In genomic region chr2:34753811-34754550, GRCm38 (mm10) we compare ENCODE assay signal across 8 mouse cellular contexts. TPM values are rescaled to one million over a fixed set of nuclear protein-coding genes. Genes with fewer than 3 reads are reported as not detected.
DNase-seq lines count a peak whose midpoint lies in the region; ATAC-seq and TF ChIP-seq lines count a peak whose summit lies in the region.

No protein-coding gene starts in this region.

- H3K9me3 ChIP-seq in hindbrain, embryonic 15.5 days = no peaks in the 10 kb centered on the region

- H3K9ac ChIP-seq in hindbrain, embryonic 15.5 days = peak overlapping the region; percentile 98

- peak; percentile 93 for ATAC-seq in hindbrain, embryonic 15.5 days (ENCODE audit: low FRiP score, low read depth)

- no peak; the same call in 1 of the 2 replicates for TF ChIP-seq CTCF in left cerebral cortex, adult 2 months (IDR thresholded peaks at IDR 0.05)

- H3K27ac ChIP-seq in hindbrain, embryonic 15.5 days (replicated peaks) = peak overlapping the region; percentile 96
- H3K27ac ChIP-seq in left cerebral cortex, adult 2 months = peak overlapping the region; percentile 91
- peak overlapping the region; percentile 35 for H3K27ac ChIP-seq in macrophage

- H3K4me2 ChIP-seq in hindbrain, embryonic 15.5 days = peak overlapping the region; percentile 70

- under 1% methylated on average over 62 of the region's 106 CpGs for WGBS in hindbrain, embryonic 15.5 days
- under 1% methylated on average over 78 of the region's 106 CpGs for WGBS in macrophage (ENCODE audit: missing documents)

- peak; percentile 66 for DNase-seq in R1 (ENCODE audit: low read depth, low spot score)
- DNase-seq in cerebellum, postnatal 25 days = peak; percentile 93 to 95
- peak; percentile 71 to 80 for DNase-seq in frontal cortex, postnatal 36 days (ENCODE audit: low spot score in 2 of 2)
- peak; percentile 88 to 89 for DNase-seq in left cerebral cortex, adult 2 months (ENCODE audit: extremely low spot score in 1 of 2, low spot score in 2 of 2)
- peak; percentile 82 for DNase-seq in retina, postnatal 7 days (ENCODE audit: low read depth, low spot score)
- peak; percentile 80 to 83 for DNase-seq in urinary bladder, adult 18-20 months (ENCODE audit: low spot score in 2 of 2)

- peaks cover 47% of the 10 kb centered on the region for H3K79me2 ChIP-seq in macrophage (ENCODE audit: inconsistent target)

- no peaks in the 10 kb centered on the region for H3K27me3 ChIP-seq in hindbrain, embryonic 15.5 days

- intact Hi-C loops in left cerebral cortex, adult 2 months (cut with DNase I) = loop anchor here (1.0 kb wide), 1 partner anchor 17 kb away; the partner anchor contains the start of gene Hspa5

- no peaks in the 10 kb centered on the region for H3K36me3 ChIP-seq in hindbrain, embryonic 15.5 days
- no peaks in the 10 kb centered on the region for H3K36me3 ChIP-seq in macrophage (ENCODE audit: inconsistent target)

- peaks cover 31% of the 10 kb centered on the region for H3K4me1 ChIP-seq in hindbrain, embryonic 15.5 days (replicated peaks)

- H3K4me3 ChIP-seq in hindbrain, embryonic 15.5 days = peak overlapping the region; percentile 97
- peak overlapping the region; percentile 81 for H3K4me3 ChIP-seq in left cerebral cortex, adult 2 months
- H3K4me3 ChIP-seq in macrophage (ENCODE audit: inconsistent target) = peak overlapping the region; percentile 65

RNA-seq across cellular contexts. Expression of gene Gapvd1, which starts 1.1 kb away (rescaled TPM):
- 106 and 108 TPM in 2 replicates for polyA plus RNA-seq in hindbrain, embryonic 15.5 days (2015; fragmentation: Nextera tagmentation; extraction: Ambion mirVana)
- total RNA-seq in left cerebral cortex, adult 2 months (2021) = 100 to 1,000 TPM in 1 of 2 experiments, 10 to 100 TPM in 1; 99.1 to 101 TPM
- total RNA-seq in macrophage (2018; cell fraction: chromatin; rRNA removed) = 100 to 1,000 TPM; 348 to 736 (median 497) TPM
- total RNA-seq in macrophage (2018; cell fraction: cytosol; rRNA removed) = 100 to 1,000 TPM in 7 of 26 experiments, 10 to 100 TPM in 19; 48.5 to 127 (median 83.7) TPM
- total RNA-seq in macrophage (2018; cell fraction: nucleus; rRNA removed) = 100 to 1,000 TPM; 177 to 358 (median 238) TPM
- 64.6 to 87.4 TPM (median 66.7 TPM) in 3 replicates for polyA plus RNA-seq in macrophage (2018)

RNA-seq across cellular contexts. Expression of gene Hspa5, which starts 17.8 kb away (rescaled TPM):
- polyA plus RNA-seq in hindbrain, embryonic 15.5 days (2015; fragmentation: Nextera tagmentation; extraction: Ambion mirVana) = 436 and 443 TPM in 2 replicates
- 100 to 1,000 TPM; 325 to 334 TPM for total RNA-seq in left cerebral cortex, adult 2 months (2021)
- total RNA-seq in macrophage (2018; cell fraction: chromatin; rRNA removed) = 100 to 1,000 TPM; 145 to 507 (median 206) TPM
- total RNA-seq in macrophage (2018; cell fraction: cytosol; rRNA removed) = 1,000 to 10,000 TPM in 1 of 26 experiments, 100 to 1,000 TPM in 25; 539 to 1,020 (median 712) TPM
- 1,000 to 10,000 TPM in 11 of 26 experiments, 100 to 1,000 TPM in 15; 336 to 1,447 (median 962) TPM for total RNA-seq in macrophage (2018; cell fraction: nucleus; rRNA removed)
- 730 to 822 TPM (median 759 TPM) in 3 replicates for polyA plus RNA-seq in macrophage (2018)

RNA-seq across cellular contexts. Expression of gene Rabepk, which starts 45.7 kb away (rescaled TPM):
- polyA plus RNA-seq in hindbrain, embryonic 15.5 days (2015; fragmentation: Nextera tagmentation; extraction: Ambion mirVana) = 24.8 and 27.3 TPM in 2 replicates
- 10 to 100 TPM; 32.0 to 34.4 TPM for total RNA-seq in left cerebral cortex, adult 2 months (2021)
- total RNA-seq in macrophage (2018; cell fraction: chromatin; rRNA removed) = 10 to 100 TPM in 10 of 26 experiments, 1 to 10 TPM in 15, under 1 TPM in 1; 0.86 to 15.8 (median 8.1) TPM
- 10 to 100 TPM in 14 of 26 experiments, 1 to 10 TPM in 12; 4.8 to 15.9 (median 10.4) TPM for total RNA-seq in macrophage (2018; cell fraction: cytosol; rRNA removed)
- 10 to 100 TPM in 3 of 26 experiments, 1 to 10 TPM in 23; 1.2 to 13.3 (median 5.7) TPM for total RNA-seq in macrophage (2018; cell fraction: nucleus; rRNA removed)
- 8.1 to 15.9 TPM (median 9.0 TPM) in 3 replicates for polyA plus RNA-seq in macrophage (2018)

Comparison
In these comparisons a context has a peak if more than half of its experiments do, and no peak if none do; other contexts are left out.
1. Peak in every context shown above with its lines: DNase-seq, ATAC-seq, H3K4me3 ChIP-seq and H3K27ac ChIP-seq.
2. H3K27ac ChIP-seq: peak in every context shown above with its lines; median percentile 96 in hindbrain, embryonic 15.5 days; 91 in left cerebral cortex, adult 2 months; 35 in macrophage.